Mouse (Mus musculus): ENCODE measurements around the gene Gfpt2. TPM values are rescaled to one million over a fixed set of nuclear protein-coding genes. Genes with fewer than 3 reads are reported as not detected.

The Gfpt2 gene
- total RNA-seq, 1 experiment: 28.0 TPM

DNA sequence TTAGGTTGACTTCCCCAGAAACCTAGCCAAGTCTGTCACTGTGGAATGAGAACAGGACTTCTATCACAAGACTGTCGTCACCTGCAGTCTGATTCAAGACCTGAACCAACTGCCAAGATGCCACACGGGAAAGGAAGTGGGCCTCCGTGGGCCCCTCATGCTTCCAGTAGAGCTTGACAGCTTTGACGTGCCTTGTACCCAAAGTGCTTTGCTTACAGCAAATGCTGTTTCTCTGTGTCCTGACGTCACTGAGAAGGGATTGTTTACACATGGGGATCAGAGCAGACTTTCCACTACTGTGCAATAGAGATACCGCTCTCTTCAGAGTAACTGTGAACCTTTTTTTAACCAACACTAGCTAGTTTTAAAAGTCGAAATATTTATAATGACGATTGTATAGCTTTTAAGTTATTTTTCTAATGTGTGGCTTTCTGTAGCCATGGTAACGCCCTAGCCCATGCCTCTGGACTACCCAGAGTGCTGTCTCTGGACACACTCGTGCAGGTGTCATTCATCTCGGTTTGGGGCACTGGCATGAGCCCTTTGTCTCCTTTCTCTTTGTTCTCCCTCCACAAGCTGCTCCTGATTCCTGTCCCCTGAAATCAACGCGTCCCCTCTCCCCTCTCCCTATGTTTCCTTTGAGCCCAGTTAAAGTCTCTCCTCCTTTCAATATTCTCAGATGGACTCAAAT lies 43.9 kb downstream of the Gfpt2 start:
- DNase-seq (ENCODE audit: low read depth, low spot score): no peak

DNA sequence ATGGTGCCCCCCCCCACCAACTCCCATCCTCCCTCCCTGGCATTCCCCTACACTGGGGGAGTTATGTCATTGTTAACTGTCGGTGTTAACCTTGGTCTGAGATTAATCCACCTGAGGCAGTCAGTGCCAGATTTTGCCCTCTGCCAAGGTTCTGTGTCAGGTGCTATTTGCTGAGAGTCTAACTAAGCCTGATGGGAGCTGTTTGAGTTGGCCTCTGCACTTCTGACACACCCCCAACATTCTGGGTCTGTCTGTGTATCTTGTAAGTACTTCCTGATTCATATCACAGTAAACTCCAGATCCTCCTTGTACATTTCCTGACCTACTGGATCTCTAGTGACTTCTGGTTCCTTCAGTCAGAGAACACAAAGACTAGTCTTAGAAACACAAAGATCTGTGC lies 46.7 kb downstream of the Gfpt2 start:
- peaks cover 12% of the 10 kb centered on the region for H3K36me3 ChIP-seq (ENCODE audit: control insufficient read depth, insufficient read depth, low read length, poor library complexity, severe bottlenecking)
- H3K9me3 ChIP-seq (ENCODE audit: control insufficient read depth, insufficient read depth, low read depth, low read length): no peaks in the 10 kb centered on the region
- TF ChIP-seq MAFK (IDR thresholded peaks at IDR 0.05; ENCODE audit: insufficient read depth, low read depth, low read length) (no peak), ZNF384 (IDR thresholded peaks at IDR 0.05; ENCODE audit: low read depth, low read length) (no peak), HCFC1 (IDR thresholded peaks at IDR 0.05; ENCODE audit: borderline replicate concordance, insufficient read depth, low read length) (no peak), ZC3H11A (IDR thresholded peaks at IDR 0.05; ENCODE audit: borderline replicate concordance, low read depth, low read length) (no peak), CHD2 (IDR thresholded peaks at IDR 0.05; ENCODE audit: low read depth, low read length) (no peak)
- peaks cover 3 to 7% of the 10 kb centered on the region in 2 experiments; a peak in 2 of 4 replicates for H3K4me1 ChIP-seq (ENCODE audit: control insufficient read depth in 2 of 2, insufficient read depth in 2 of 2, low read length in 2 of 2, poor library complexity in 1 of 2)
- DNase-seq (ENCODE audit: low read depth, low spot score): no peak
- in situ Hi-C loops (cut with MboI; ENCODE audit: low sequenced_read_pairs in 2 of 2, unreplicated experiment in 2 of 2): no loop called here
- no peak overlapping the region for H3K9ac ChIP-seq (ENCODE audit: insufficient read depth, low read depth, low read length, poor library complexity, severe bottlenecking)
- H3K27ac ChIP-seq (ENCODE audit: insufficient read depth, low read depth, low read length, poor library complexity, severe bottlenecking): no peak overlapping the region
- no peak overlapping the region for H3K4me3 ChIP-seq (ENCODE audit: insufficient read depth in 1 of 2, low read depth in 1 of 2, low read length in 2 of 2, poor library complexity in 1 of 2, severe bottlenecking in 1 of 2)

More for the DNA sequence above, 43.9 kb downstream of the Gfpt2 start:
- no peak overlapping the region for H3K27ac ChIP-seq (ENCODE audit: insufficient read depth, low read depth, low read length, poor library complexity, severe bottlenecking)
- TF ChIP-seq ZC3H11A (IDR thresholded peaks at IDR 0.05; ENCODE audit: borderline replicate concordance, low read depth, low read length): no peak
- no peak for TF ChIP-seq MAFK (IDR thresholded peaks at IDR 0.05; ENCODE audit: insufficient read depth, low read depth, low read length)
- TF ChIP-seq CHD2 (IDR thresholded peaks at IDR 0.05; ENCODE audit: low read depth, low read length): no peak
- TF ChIP-seq HCFC1 (IDR thresholded peaks at IDR 0.05; ENCODE audit: borderline replicate concordance, insufficient read depth, low read length): no peak
- TF ChIP-seq ZNF384 (IDR thresholded peaks at IDR 0.05; ENCODE audit: low read depth, low read length): no peak
- no peak overlapping the region for H3K9ac ChIP-seq (ENCODE audit: insufficient read depth, low read depth, low read length, poor library complexity, severe bottlenecking)
- no peak overlapping the region for H3K4me3 ChIP-seq (ENCODE audit: insufficient read depth in 1 of 2, low read depth in 1 of 2, low read length in 2 of 2, poor library complexity in 1 of 2, severe bottlenecking in 1 of 2)
- H3K9me3 ChIP-seq (ENCODE audit: control insufficient read depth, insufficient read depth, low read depth, low read length): no peaks in the 10 kb centered on the region
- in situ Hi-C loops (cut with MboI; ENCODE audit: low sequenced_read_pairs in 2 of 2, unreplicated experiment in 2 of 2): no loop called here
- H3K4me1 ChIP-seq (ENCODE audit: control insufficient read depth in 2 of 2, insufficient read depth in 2 of 2, low read length in 2 of 2, poor library complexity in 1 of 2): no peaks in the 10 kb centered on the region
- H3K36me3 ChIP-seq (ENCODE audit: control insufficient read depth, insufficient read depth, low read length, poor library complexity, severe bottlenecking): peaks cover 30% of the 10 kb centered on the region

DNA sequence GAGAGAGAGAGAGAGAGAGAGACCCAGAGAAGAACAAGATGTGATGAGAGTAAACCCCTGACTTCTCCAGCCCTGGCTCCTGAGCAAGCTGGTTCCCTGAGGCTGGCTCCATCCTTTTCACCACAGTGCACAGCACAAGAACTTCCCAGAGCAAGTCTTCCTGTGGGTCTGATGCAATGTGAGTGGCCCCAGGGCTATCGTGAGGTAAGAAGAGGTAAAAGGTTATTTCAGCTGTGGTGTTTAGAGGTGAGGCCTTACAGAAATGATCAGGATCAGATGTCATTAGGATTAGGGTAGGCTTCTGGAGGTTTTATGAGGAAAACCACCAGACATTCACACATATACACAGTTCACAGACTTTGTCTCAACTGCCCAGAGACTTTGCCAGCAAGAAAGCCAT lies 47.9 kb downstream of the Gfpt2 start:
- no peak for DNase-seq (ENCODE audit: low read depth, low spot score)
- Histone ChIP-seq H3K27ac (ENCODE audit: insufficient read depth, low read depth, low read length, poor library complexity, severe bottlenecking) (no peak overlapping the region), H3K4me3 (ENCODE audit: insufficient read depth in 1 of 2, low read depth in 1 of 2, low read length in 2 of 2, poor library complexity in 1 of 2, severe bottlenecking in 1 of 2) (no peak overlapping the region), H3K4me1 (ENCODE audit: control insufficient read depth in 2 of 2, insufficient read depth in 2 of 2, low read length in 2 of 2, poor library complexity in 1 of 2) (peaks cover 3 to 7% of the 10 kb centered on the region in 2 experiments; a peak in 2 of 4 replicates), H3K36me3 (ENCODE audit: control insufficient read depth, insufficient read depth, low read length, poor library complexity, severe bottlenecking) (peaks cover 12% of the 10 kb centered on the region), H3K9me3 (ENCODE audit: control insufficient read depth, insufficient read depth, low read depth, low read length) (no peaks in the 10 kb centered on the region), H3K9ac (ENCODE audit: insufficient read depth, low read depth, low read length, poor library complexity, severe bottlenecking) (no peak overlapping the region)
- TF ChIP-seq CHD2 (IDR thresholded peaks at IDR 0.05; ENCODE audit: low read depth, low read length) (no peak), ZNF384 (IDR thresholded peaks at IDR 0.05; ENCODE audit: low read depth, low read length) (no peak), MAFK (IDR thresholded peaks at IDR 0.05; ENCODE audit: insufficient read depth, low read depth, low read length) (no peak), HCFC1 (IDR thresholded peaks at IDR 0.05; ENCODE audit: borderline replicate concordance, insufficient read depth, low read length) (no peak), ZC3H11A (IDR thresholded peaks at IDR 0.05; ENCODE audit: borderline replicate concordance, low read depth, low read length) (no peak)
- in situ Hi-C loops (cut with MboI; ENCODE audit: low sequenced_read_pairs in 2 of 2, unreplicated experiment in 2 of 2): no loop called here

DNA sequence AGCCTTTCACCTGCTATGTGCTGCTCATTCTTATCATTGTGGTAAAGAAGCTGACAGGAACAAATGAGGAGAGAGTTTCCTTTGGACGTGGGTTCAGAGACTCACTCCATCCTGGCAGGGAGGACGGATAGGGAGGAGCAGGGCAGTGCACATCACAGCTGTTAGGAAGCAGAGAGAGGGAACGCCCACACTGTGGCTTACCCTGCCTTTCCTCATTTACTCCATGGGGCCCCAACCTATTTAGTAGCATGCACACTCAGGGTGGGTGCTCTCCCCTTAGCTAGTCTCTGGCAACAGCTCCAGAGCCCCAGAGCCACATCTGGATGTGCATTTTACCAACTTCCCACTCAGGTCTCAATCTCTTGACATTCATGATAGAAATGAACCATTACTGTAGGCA lies 48.7 kb downstream of the Gfpt2 start:
- no peak overlapping the region for H3K27ac ChIP-seq (ENCODE audit: insufficient read depth, low read depth, low read length, poor library complexity, severe bottlenecking)
- H3K9ac ChIP-seq (ENCODE audit: insufficient read depth, low read depth, low read length, poor library complexity, severe bottlenecking): no peak overlapping the region
- H3K9me3 ChIP-seq (ENCODE audit: control insufficient read depth, insufficient read depth, low read depth, low read length): no peaks in the 10 kb centered on the region
- in situ Hi-C loops (cut with MboI; ENCODE audit: low sequenced_read_pairs in 2 of 2, unreplicated experiment in 2 of 2): no loop called here
- DNase-seq (ENCODE audit: low read depth, low spot score): no peak
- H3K4me1 ChIP-seq (ENCODE audit: control insufficient read depth in 2 of 2, insufficient read depth in 2 of 2, low read length in 2 of 2, poor library complexity in 1 of 2): peaks cover 5 to 7% of the 10 kb centered on the region in 2 experiments; a peak in 2 of 4 replicates
- TF ChIP-seq CHD2 (IDR thresholded peaks at IDR 0.05; ENCODE audit: low read depth, low read length) (no peak), MAFK (IDR thresholded peaks at IDR 0.05; ENCODE audit: insufficient read depth, low read depth, low read length) (no peak), HCFC1 (IDR thresholded peaks at IDR 0.05; ENCODE audit: borderline replicate concordance, insufficient read depth, low read length) (no peak), ZC3H11A (IDR thresholded peaks at IDR 0.05; ENCODE audit: borderline replicate concordance, low read depth, low read length) (no peak), ZNF384 (IDR thresholded peaks at IDR 0.05; ENCODE audit: low read depth, low read length) (no peak)
- peaks cover 5% of the 10 kb centered on the region for H3K36me3 ChIP-seq (ENCODE audit: control insufficient read depth, insufficient read depth, low read length, poor library complexity, severe bottlenecking)
- no peak overlapping the region for H3K4me3 ChIP-seq (ENCODE audit: insufficient read depth in 1 of 2, low read depth in 1 of 2, low read length in 2 of 2, poor library complexity in 1 of 2, severe bottlenecking in 1 of 2)
